Mouse (Mus musculus) intestine, postnatal 0 days (tissue): Measurements from ENCODE around the gene Plxnb2. TPM values are rescaled to one million over a fixed set of nuclear protein-coding genes. Genes with fewer than 3 reads are reported as not detected.

Source experiments
- ATAC-seq: fragments of 200-750 bp; cut with Nextera tagmentation; 2 replicates; pipeline ENCODE4 v1.8.0; 2017; ENCODE audit warnings: mild to moderate bottlenecking, moderate TSS enrichment, moderate library complexity
- H3K27ac ChIP-seq: fragments of 300-500 bp; sonication (generic); 2 replicates; pipeline ENCODE4 v1.5.1; 2014; ENCODE audit warnings: mild to moderate bottlenecking, low read depth, low read length, moderate library complexity
- H3K27me3 ChIP-seq: fragments of 300-500 bp; sonication (generic); replicated peaks from 2 replicates; pipeline ENCODE4 v1.6.1; 2014; ENCODE audit warnings: low read length, mixed read lengths; ENCODE audit not compliant: control insufficient read depth, insufficient read depth
- H3K36me3 ChIP-seq: fragments of 300-500 bp; sonication (generic); 2 replicates; pipeline ENCODE4 v1.6.1; 2014; ENCODE audit warnings: mild to moderate bottlenecking, moderate library complexity; ENCODE audit not compliant: control insufficient read depth, insufficient read depth
- H3K4me1 ChIP-seq: fragments of 300-500 bp; sonication (generic); replicated peaks from 2 replicates; pipeline ENCODE4 v1.6.1; 2014; ENCODE audit warnings: antibody characterized with exemption, low read length, mixed read lengths; ENCODE audit not compliant: control insufficient read depth, insufficient read depth
- H3K4me2 ChIP-seq: fragments of 300-500 bp; sonication (generic); replicated peaks from 2 replicates; pipeline ENCODE4 v1.6.1; 2014; ENCODE audit warnings: low read depth, mild to moderate bottlenecking, moderate library complexity
- H3K4me3 ChIP-seq: fragments of 300-500 bp; sonication (generic); 2 replicates; pipeline ENCODE4 v1.5.1; 2014; ENCODE audit warnings: low read depth, low read length
- H3K9ac ChIP-seq: fragments of 300-500 bp; sonication (generic); 2 replicates; pipeline ENCODE4 v1.6.1; 2014; ENCODE audit warnings: mild to moderate bottlenecking, low read depth, low read length
- H3K9me3 ChIP-seq: fragments of 300-500 bp; sonication (generic); 2 replicates; pipeline ENCODE4 v1.6.1; 2016; ENCODE audit warnings: mixed run types; ENCODE audit not compliant: control insufficient read depth
- CTCF ChIP-seq: sonication (generic); IDR thresholded peaks from 2 replicates; pipeline ENCODE4 v1.5.1; 2016; ENCODE audit warnings: low read depth, mild to moderate bottlenecking, control low read depth, antibody characterized with exemption, moderate library complexity
- WGBS: fragments of 180-500 bp; shearing (Covaris S2); extraction: QIAGEN DNeasy Blood & Tissue Kit; methylation state at CpG from one replicate; pipeline ENCODE4 v1.1.7; 2014; 5-methylcytosine and 5-hydroxymethylcytosine counted together
- polyA plus RNA-seq: library from polyadenylated mRNA; unstranded; fragments of >200 nt; fragmentation: Nextera tagmentation; extraction: Ambion mirVana; gene quantifications from 2 replicates; pipeline ENCODE4 v1.2.1, GENCODE M21; 2015

Gene Plxnb2
- polyA plus RNA-seq = 71.5 and 74.0 TPM in 2 replicates

GRCm38 (mm10) chr15:89180571-89181229 lies at the start of gene Plxnb2:
Gene Plxnb2 (minus strand): TSS chr15:89180788.
- peak within 1 kb of the TSS; percentile 90 for H3K4me2 ChIP-seq
- H3K27me3 ChIP-seq = no peaks in the 10 kb centered on the region
- WGBS = 0% methylated on average over 61 of the region's 72 CpGs
- H3K4me3 ChIP-seq = peak within 1 kb of the TSS; percentile 78
- ATAC-seq = peak; percentile 66
- peak within 1 kb of the TSS; percentile 88 for H3K27ac ChIP-seq
- peaks cover 27% of the 10 kb centered on the region for H3K4me1 ChIP-seq
- no peak; the same call in 1 of the 2 replicates for TF ChIP-seq CTCF
- no peaks in the 10 kb centered on the region for H3K36me3 ChIP-seq
- peak within 1 kb of the TSS; percentile 79 for H3K9ac ChIP-seq
- no peaks in the 10 kb centered on the region for H3K9me3 ChIP-seq

- Histone ChIP-seq H3K27ac (no peak overlapping the region), H3K36me3 (peaks cover 7% of the 10 kb centered on the region; the same call in 1 of the 2 replicates), H3K4me3 (no peak overlapping the region), H3K4me1 (no peaks in the 10 kb centered on the region), H3K4me2 (no peak overlapping the region), H3K9ac (no peak overlapping the region), H3K27me3 (no peaks in the 10 kb centered on the region), H3K9me3 (no peaks in the 10 kb centered on the region)
- no peak for ATAC-seq
- 65% methylated on average over 2 of the region's 2 CpGs for WGBS
- TF ChIP-seq CTCF = no peak
Measured at GRCm38 (mm10) chr15:89215611-89216233, 35.1 kb upstream of the Plxnb2 start.

GRCm38 (mm10) chr15:89214953-89215352 lies 34.4 kb upstream of the Plxnb2 start:
- Histone ChIP-seq H3K27ac (no peak overlapping the region), H3K27me3 (no peaks in the 10 kb centered on the region), H3K9me3 (no peaks in the 10 kb centered on the region), H3K36me3 (peaks cover 7% of the 10 kb centered on the region; the same call in 1 of the 2 replicates), H3K9ac (no peak overlapping the region), H3K4me3 (no peak overlapping the region), H3K4me1 (no peaks in the 10 kb centered on the region), H3K4me2 (no peak overlapping the region)
- no peak for TF ChIP-seq CTCF
- WGBS = 94% methylated on average over 3 of the region's 3 CpGs
- no peak for ATAC-seq

GRCm38 (mm10) chr15:89213517-89213916 lies 32.9 kb upstream of the Plxnb2 start:
- Histone ChIP-seq H3K4me1 (no peaks in the 10 kb centered on the region), H3K9me3 (no peaks in the 10 kb centered on the region), H3K9ac (no peak overlapping the region), H3K27me3 (no peaks in the 10 kb centered on the region), H3K27ac (no peak overlapping the region), H3K36me3 (peaks cover 7% of the 10 kb centered on the region; the same call in 1 of the 2 replicates), H3K4me2 (no peak overlapping the region), H3K4me3 (no peak overlapping the region)
- ATAC-seq = no peak
- TF ChIP-seq CTCF = no peak
- 86% methylated on average over 3 of the region's 3 CpGs for WGBS

GRCm38 (mm10) chr15:89212495-89212894 lies 31.9 kb upstream of the Plxnb2 start:
- TF ChIP-seq CTCF = no peak
- peak overlapping the region; percentile 89 for H3K4me3 ChIP-seq
- peaks cover 7% of the 10 kb centered on the region; the same call in 1 of the 2 replicates for H3K36me3 ChIP-seq
- no peaks in the 10 kb centered on the region for H3K4me1 ChIP-seq
- 0 out of 2 replicates have a peak overlapping the region, but pooled peaks have one; percentile 97 for H3K9ac ChIP-seq
- no peak for ATAC-seq
- H3K27me3 ChIP-seq = no peaks in the 10 kb centered on the region
- H3K27ac ChIP-seq = no peak overlapping the region
- no peaks in the 10 kb centered on the region for H3K9me3 ChIP-seq
- WGBS = 71% methylated on average over 6 of the region's 6 CpGs
- peak overlapping the region; percentile 67 for H3K4me2 ChIP-seq

GRCm38 (mm10) chr15:89211716-89212461 lies 31.3 kb upstream of the Plxnb2 start:
- peak overlapping the region; percentile 89 for H3K4me3 ChIP-seq
- peak overlapping the region; percentile 67 for H3K4me2 ChIP-seq
- WGBS = 3% methylated on average over 31 of the region's 35 CpGs
- peak overlapping the region; percentile 97 for H3K9ac ChIP-seq
- H3K27me3 ChIP-seq = no peaks in the 10 kb centered on the region
- H3K4me1 ChIP-seq = no peaks in the 10 kb centered on the region
- peaks cover 7% of the 10 kb centered on the region; the same call in 1 of the 2 replicates for H3K36me3 ChIP-seq
- no peaks in the 10 kb centered on the region for H3K9me3 ChIP-seq
- TF ChIP-seq CTCF = no peak
- ATAC-seq = peak; percentile 5
- H3K27ac ChIP-seq = peak overlapping the region; percentile 85
